Mouse (Mus musculus) erythroblast, embryonic 14.5 days (primary cell): ENCODE data around the gene Mrtfb. TPM values are rescaled to one million over a fixed set of nuclear protein-coding genes. Genes with fewer than 3 reads are reported as not detected.

Source experiments
- H3K27me3 ChIP-seq: 2 replicates; pipeline ENCODE4 v1.6.1; 2012; ENCODE audit warnings: inconsistent platforms; ENCODE audit not compliant: control insufficient read depth
- H3K36me3 ChIP-seq: 2 replicates; pipeline ENCODE4 v1.6.1; 2012; ENCODE audit warnings: mild to moderate bottlenecking, inconsistent platforms; ENCODE audit not compliant: control insufficient read depth
- H3K4me1 ChIP-seq: 2 replicates; pipeline ENCODE4 v1.6.1; 2012; ENCODE audit warnings: inconsistent platforms; ENCODE audit not compliant: control insufficient read depth
- H3K4me3 ChIP-seq: replicated peaks from 2 replicates; pipeline ENCODE3; 2012; ENCODE audit warnings: moderate library complexity, mild to moderate bottlenecking, inconsistent platforms
- H3K9me3 ChIP-seq: 2 replicates; pipeline ENCODE4 v1.6.1; 2012; ENCODE audit warnings: low read length, inconsistent platforms, mixed read lengths; ENCODE audit not compliant: control insufficient read depth
- GATA1 ChIP-seq: IDR thresholded peaks from 2 replicates; pipeline ENCODE4 v1.6.1; 2012; ENCODE audit warnings: low read length, inconsistent platforms, mixed read lengths
- TAL1 ChIP-seq: IDR thresholded peaks from 3 replicates; pipeline ENCODE4 v1.6.1; 2012; ENCODE audit warnings: low read length, inconsistent platforms, mixed read lengths
- polyA plus RNA-seq: library from polyadenylated mRNA; stranded (reverse); fragments of >175 nt; gene quantifications from 2 replicates; pipeline ENCODE4 v1.2.3, GENCODE M21; 2012

Gene Mrtfb
- polyA plus RNA-seq, 1 experiment, result 0.01 TPM

DNA sequence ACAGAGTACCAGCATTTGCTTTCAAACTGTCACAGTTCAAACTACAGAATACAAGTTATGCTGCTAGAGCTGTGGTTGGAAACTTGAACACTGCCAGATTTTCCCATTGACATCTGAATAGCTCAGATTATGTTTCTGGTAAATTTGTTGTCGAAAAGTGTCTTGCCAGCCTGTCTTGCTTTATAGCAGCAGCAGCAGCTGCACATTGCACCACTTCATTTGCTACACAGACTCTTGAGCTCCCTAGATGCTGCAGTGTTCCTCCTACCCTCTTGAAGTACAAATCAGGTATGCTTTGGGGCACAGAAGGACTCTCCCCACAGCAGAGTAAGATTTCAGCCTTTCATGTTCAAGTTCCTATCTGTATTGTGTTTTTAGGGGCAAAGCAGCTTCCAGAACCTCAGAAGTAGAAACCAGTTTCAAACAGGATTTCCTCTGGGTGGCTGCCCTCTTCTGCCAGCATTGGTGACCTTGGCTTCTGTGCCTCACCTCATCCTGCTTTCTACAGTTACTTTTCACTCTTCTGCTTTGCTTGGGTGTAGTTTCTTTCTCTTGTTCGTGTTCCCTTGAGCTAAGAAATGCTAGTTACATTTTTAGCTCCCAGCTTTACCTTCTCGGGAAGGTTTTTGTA is 49.9 kb downstream of the Mrtfb start:
- Histone ChIP-seq H3K4me3 (no peak overlapping the region), H3K9me3 (no peaks in the 10 kb centered on the region), H3K4me1 (no peaks in the 10 kb centered on the region), H3K27me3 (no peaks in the 10 kb centered on the region), H3K36me3 (no peaks in the 10 kb centered on the region)
- no peak for TF ChIP-seq TAL1

DNA sequence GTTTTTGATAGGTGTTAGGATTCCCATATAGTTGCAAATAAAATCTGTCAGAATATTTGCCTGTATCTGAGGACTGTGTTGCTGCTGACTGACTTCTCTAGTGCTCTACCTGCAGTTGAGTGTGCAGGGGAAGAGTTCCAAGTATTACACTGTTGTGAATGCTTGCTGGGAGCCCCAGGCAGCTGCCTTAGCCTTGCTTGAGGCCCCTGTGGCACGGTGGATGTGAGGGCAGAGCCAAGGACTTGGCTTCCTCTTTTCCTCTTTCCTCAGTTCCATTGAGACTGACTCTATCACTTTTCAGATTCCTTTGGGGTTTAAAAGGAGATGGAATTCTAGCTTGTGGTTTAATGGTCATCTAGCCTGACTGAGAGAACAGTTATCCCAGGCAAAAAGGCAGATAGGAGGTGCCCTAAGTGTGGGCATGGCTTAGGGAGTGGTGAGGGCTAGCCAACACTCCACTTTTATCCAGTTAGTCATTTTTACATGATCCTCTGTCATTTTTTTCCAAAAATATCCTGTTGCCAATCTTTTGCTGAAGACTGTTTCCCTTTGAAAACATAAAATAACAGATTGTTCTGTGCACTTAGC is 53.9 kb downstream of the Mrtfb start:
- Histone ChIP-seq H3K27me3 (no peaks in the 10 kb centered on the region), H3K4me3 (no peak overlapping the region), H3K36me3 (no peaks in the 10 kb centered on the region), H3K4me1 (peaks cover 3% of the 10 kb centered on the region), H3K9me3 (peaks cover 3% of the 10 kb centered on the region; the same call in 1 of the 2 replicates)
- no peak for TF ChIP-seq TAL1
- TF ChIP-seq GATA1, result no peak

DNA sequence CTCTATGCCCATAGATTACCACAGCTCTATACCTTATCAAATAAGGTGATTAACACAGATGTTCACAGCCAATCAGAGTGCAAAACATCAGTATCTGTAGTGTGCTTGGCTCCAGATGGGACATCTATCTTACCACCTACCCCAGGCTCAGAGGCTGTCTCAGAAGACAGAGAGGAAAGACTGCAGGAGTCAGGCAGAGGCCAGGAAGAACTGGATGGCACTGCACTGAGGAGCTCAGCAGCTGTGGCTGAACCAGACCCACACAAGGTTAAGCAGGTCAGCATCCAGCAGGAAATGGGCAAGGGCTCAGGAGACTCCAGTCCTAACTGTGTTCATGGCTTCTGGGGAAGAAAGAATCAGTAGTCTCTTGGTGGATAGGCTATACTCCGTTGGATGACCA is 55.1 kb downstream of the Mrtfb start:
- Histone ChIP-seq H3K4me1 (peaks cover 3% of the 10 kb centered on the region), H3K4me3 (no peak overlapping the region), H3K36me3 (no peaks in the 10 kb centered on the region), H3K9me3 (peaks cover 3% of the 10 kb centered on the region; the same call in 1 of the 2 replicates), H3K27me3 (no peaks in the 10 kb centered on the region)
- TF ChIP-seq TAL1 (no peak), GATA1 (no peak)

DNA sequence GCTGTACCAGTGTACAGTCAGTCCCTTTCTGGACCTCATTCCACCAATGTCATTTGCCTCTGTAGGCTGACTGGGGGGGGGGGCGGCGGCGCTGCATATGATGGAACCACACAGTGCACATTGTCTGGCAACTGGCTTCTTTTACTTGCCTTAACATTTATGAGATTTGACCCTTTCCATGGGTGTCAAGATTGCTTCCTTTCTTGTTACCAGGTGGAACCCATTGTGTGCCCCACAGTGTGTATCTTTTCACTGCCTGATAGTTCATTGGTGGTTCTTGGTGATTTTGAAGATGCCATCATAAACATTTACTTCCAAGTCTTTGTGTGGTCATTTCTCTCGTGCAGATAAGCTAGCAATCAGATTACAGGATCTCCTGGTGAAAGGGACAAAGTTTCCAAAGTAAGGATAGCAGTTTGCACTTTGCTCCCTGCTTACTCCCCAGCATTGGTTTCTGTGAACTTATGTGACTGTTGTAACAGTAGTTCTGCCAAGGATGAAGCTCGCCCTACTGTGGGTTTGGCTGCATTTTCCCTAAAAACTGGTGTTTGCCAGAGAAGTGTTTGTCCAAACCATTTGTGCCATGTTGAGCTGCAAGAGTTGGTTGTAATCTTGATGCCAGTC is 56.9 kb downstream of the Mrtfb start:
- Histone ChIP-seq H3K36me3 (no peaks in the 10 kb centered on the region), H3K4me1 (peaks cover 3% of the 10 kb centered on the region), H3K27me3 (no peaks in the 10 kb centered on the region), H3K4me3 (no peak overlapping the region), H3K9me3 (peaks cover 3% of the 10 kb centered on the region; the same call in 1 of the 2 replicates)
- TF ChIP-seq TAL1, result no peak

DNA sequence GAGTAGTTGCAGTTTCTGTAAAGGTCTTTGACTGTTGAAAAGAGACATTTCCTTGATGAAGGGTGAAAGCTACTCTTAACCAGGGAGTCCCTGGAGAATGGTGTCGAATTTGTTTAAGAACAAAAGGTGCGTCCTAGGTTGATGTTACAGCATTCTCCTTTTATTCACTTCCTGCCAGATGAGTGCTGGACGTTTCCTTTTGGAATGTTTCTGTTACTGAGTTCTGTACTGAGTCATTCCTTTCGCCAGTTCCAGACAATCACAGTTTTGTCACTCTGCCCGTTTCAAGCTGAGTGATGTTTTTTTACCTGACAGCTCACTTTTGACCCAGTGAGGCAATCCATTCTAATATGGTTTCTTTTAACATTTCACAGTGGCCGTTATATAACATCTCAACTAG is 67.5 kb downstream of the Mrtfb start:
- no peaks in the 10 kb centered on the region for H3K27me3 ChIP-seq
- TF ChIP-seq TAL1 (no peak), GATA1 (no peak)

DNA sequence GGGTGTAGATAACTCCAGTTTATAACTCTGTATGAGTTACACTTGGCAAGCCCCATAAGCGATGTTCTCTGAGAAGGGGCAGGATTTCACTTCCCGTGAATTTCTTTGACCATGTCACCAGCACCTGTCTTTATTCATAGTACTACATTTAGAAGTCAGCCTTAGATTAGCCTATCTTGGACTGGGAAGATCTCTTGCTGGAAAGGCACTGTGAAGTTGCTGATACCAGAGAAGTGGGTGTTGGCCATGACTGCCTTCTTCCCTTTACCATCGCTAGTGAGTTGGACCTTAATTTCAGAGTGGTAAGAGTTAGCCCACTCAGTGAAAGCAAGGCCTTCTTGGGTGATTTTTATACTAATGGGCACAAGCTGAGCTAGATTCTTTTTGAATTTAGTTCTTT is 70.3 kb downstream of the Mrtfb start:
- TF ChIP-seq TAL1 (no peak), GATA1 (no peak)

More for the DNA sequence above, 67.5 kb downstream of the Mrtfb start:
- H3K4me1 ChIP-seq, result peaks cover 10% of the 10 kb centered on the region
- peaks cover 4% of the 10 kb centered on the region; the same call in 1 of the 2 replicates for H3K36me3 ChIP-seq
- no peaks in the 10 kb centered on the region for H3K9me3 ChIP-seq
- no peak overlapping the region for H3K4me3 ChIP-seq

DNA sequence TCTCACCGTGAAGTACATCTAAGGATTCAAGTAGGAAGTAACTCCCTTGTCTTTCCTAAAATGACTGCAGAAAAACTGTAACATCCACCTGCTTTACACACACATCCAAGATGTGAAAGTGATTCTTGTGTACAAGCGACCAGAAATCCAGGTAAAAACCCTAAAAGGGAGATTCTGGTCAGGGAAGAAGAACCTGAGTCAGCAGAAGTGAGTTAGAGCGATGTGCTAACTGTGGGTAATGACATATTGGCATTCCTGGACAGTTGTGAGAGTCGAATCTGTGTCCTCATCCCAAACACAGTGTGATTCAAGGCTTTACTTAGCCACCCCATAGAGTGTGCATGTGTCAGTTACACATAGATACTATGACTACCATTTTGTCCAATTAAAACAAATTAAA is 72.4 kb downstream of the Mrtfb start:
- no peak for TF ChIP-seq TAL1
- TF ChIP-seq GATA1, result no peak
- no peaks in the 10 kb centered on the region for H3K27me3 ChIP-seq
- no peaks in the 10 kb centered on the region for H3K9me3 ChIP-seq

More for the DNA sequence above, 70.3 kb downstream of the Mrtfb start:
- Histone ChIP-seq H3K9me3 (no peaks in the 10 kb centered on the region), H3K27me3 (no peaks in the 10 kb centered on the region), H3K36me3 (peaks cover 4% of the 10 kb centered on the region; the same call in 1 of the 2 replicates), H3K4me3 (no peak overlapping the region), H3K4me1 (peaks cover 19% of the 10 kb centered on the region)

DNA sequence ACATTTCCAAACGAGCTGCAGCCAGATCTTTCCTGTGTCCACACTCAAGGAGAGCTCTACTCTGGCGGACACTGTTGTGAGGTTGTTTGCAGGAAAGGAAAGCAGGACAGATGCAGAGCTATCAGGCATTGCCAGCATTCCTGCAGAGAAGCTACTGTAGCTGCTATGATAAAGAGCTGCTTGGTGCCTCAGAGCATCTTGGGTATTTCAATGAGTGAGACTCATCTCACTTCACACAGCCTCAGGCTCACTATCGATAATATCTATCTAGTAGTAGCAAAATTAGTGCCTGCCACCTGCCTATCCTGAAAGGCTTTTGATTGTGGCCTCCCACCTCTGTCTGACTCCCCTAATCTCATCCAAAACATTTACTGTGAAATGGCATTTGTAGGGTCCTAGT is 73.4 kb downstream of the Mrtfb start:
- Histone ChIP-seq H3K4me3 (no peak overlapping the region), H3K27me3 (no peaks in the 10 kb centered on the region), H3K9me3 (no peaks in the 10 kb centered on the region), H3K36me3 (peaks cover 4% of the 10 kb centered on the region; the same call in 1 of the 2 replicates), H3K4me1 (peaks cover 19% of the 10 kb centered on the region)
- TF ChIP-seq GATA1 (no peak), TAL1 (no peak)

More for the DNA sequence above, 72.4 kb downstream of the Mrtfb start:
- H3K4me1 ChIP-seq, result peaks cover 19% of the 10 kb centered on the region
- no peak overlapping the region for H3K4me3 ChIP-seq
- H3K36me3 ChIP-seq, result peaks cover 4% of the 10 kb centered on the region; the same call in 1 of the 2 replicates

DNA sequence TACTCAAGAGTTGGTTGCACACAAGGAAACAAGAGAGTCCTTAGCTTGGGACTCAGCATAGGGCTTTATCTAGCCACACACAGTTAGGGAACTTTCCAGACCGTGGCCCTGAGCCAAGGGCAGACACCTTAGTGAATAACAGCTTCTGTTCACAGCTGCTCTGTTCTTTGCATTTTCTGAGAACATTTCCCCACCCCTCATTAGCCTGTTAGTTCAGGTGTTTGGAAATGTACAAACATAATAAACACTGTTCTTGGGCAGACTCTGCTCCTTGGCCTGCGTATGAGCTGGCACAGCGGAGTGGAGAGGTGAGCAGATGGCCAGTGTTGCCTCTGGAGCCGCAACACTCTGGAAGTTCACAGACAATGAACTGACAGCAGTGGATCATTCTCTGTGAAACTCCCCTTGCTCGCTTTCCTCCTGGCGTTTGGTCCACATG is 74.0 kb downstream of the Mrtfb start:
- Histone ChIP-seq H3K27me3 (no peaks in the 10 kb centered on the region), H3K36me3 (peaks cover 4% of the 10 kb centered on the region; the same call in 1 of the 2 replicates), H3K9me3 (no peaks in the 10 kb centered on the region), H3K4me1 (peaks cover 19% of the 10 kb centered on the region), H3K4me3 (no peak overlapping the region)
- TF ChIP-seq TAL1, result no peak
- no peak for TF ChIP-seq GATA1
